Mouse (Mus musculus) testis, adult 2 months (tissue): ENCODE data around the gene Cpt1a. TPM values are rescaled to one million over a fixed set of nuclear protein-coding genes. Genes with fewer than 3 reads are reported as not detected.

Source experiments
- H3K27ac ChIP-seq: fragments of 200-500 bp; 2 replicates; pipeline ENCODE4 v1.5.1; 2012; ENCODE audit warnings: low read depth, low read length; ENCODE audit not compliant: control insufficient read depth, insufficient read depth
- H3K27me3 ChIP-seq: fragments of 200-500 bp; 2 replicates; pipeline ENCODE4 v1.6.1; 2012; ENCODE audit warnings: mild to moderate bottlenecking, low read length, moderate library complexity; ENCODE audit not compliant: control insufficient read depth, insufficient read depth
- H3K36me3 ChIP-seq: fragments of 200-500 bp; 2 replicates; pipeline ENCODE4 v1.6.1; 2012; ENCODE audit warnings: mild to moderate bottlenecking, low read length; ENCODE audit not compliant: control insufficient read depth, insufficient read depth
- H3K4me1 ChIP-seq: fragments of 200-500 bp; 2 replicates; pipeline ENCODE4 v1.6.1; 2012; ENCODE audit warnings: low read length; ENCODE audit not compliant: control insufficient read depth, insufficient read depth
- H3K4me3 ChIP-seq: fragments of 200-500 bp; 2 replicates; pipeline ENCODE4 v1.5.1; 2012; ENCODE audit warnings: low read depth, mild to moderate bottlenecking, low read length, moderate library complexity, mixed read lengths; ENCODE audit not compliant: control insufficient read depth
- CTCF ChIP-seq: fragments of 200-500 bp; IDR thresholded peaks from 2 replicates; pipeline ENCODE4 v1.5.1; 2012; ENCODE audit warnings: low read depth, mild to moderate bottlenecking, inconsistent platforms, low read length, moderate library complexity; ENCODE audit not compliant: control insufficient read depth, insufficient read depth, insufficient replicate concordance
- POLR2A ChIP-seq: fragments of 200-500 bp; IDR thresholded peaks from 2 replicates; pipeline ENCODE4 v1.6.1; 2012; ENCODE audit warnings: low read depth, mild to moderate bottlenecking, inconsistent platforms, low read length, moderate library complexity; ENCODE audit not compliant: control insufficient read depth
- polyA plus RNA-seq: library from polyadenylated mRNA; depleted of rRNA; stranded (reverse); fragments of >200 nt; gene quantifications from 2 replicates; pipeline ENCODE4 v1.2.3, GENCODE M21; 2012

Cpt1a gene
- polyA plus RNA-seq, 1 experiment = 18.9 TPM

GRCm38 (mm10) chr19:3292993-3293392 lies 29.1 kb upstream of the Cpt1a start:
- Histone ChIP-seq H3K4me3 (no peak overlapping the region), H3K27me3 (no peaks in the 10 kb centered on the region), H3K36me3 (peaks cover 4% of the 10 kb centered on the region)

GRCm38 (mm10) chr19:3295245-3295644 lies 26.9 kb upstream of the Cpt1a start:
- Histone ChIP-seq H3K36me3 (no peaks in the 10 kb centered on the region), H3K27me3 (no peaks in the 10 kb centered on the region), H3K4me3 (no peak overlapping the region), H3K4me1 (no peaks in the 10 kb centered on the region), H3K27ac (no peak overlapping the region)
- TF ChIP-seq CTCF = no peak
- TF ChIP-seq POLR2A = no peak

More at GRCm38 (mm10) chr19:3292993-3293392, 29.1 kb upstream of the Cpt1a start:
- no peaks in the 10 kb centered on the region for H3K4me1 ChIP-seq
- H3K27ac ChIP-seq = no peak overlapping the region
- TF ChIP-seq CTCF (no peak), POLR2A (no peak)

- no peaks in the 10 kb centered on the region for H3K27me3 ChIP-seq
- no peak for TF ChIP-seq CTCF
- H3K27ac ChIP-seq = no peak overlapping the region
- H3K36me3 ChIP-seq = no peaks in the 10 kb centered on the region
- no peak overlapping the region for H3K4me3 ChIP-seq
- H3K4me1 ChIP-seq = no peaks in the 10 kb centered on the region
Observed at GRCm38 (mm10) chr19:3297034-3297433, 25.1 kb upstream of the Cpt1a start.

GRCm38 (mm10) chr19:3297775-3298174 lies 24.4 kb upstream of the Cpt1a start:
- Histone ChIP-seq H3K36me3 (no peaks in the 10 kb centered on the region), H3K4me3 (no peak overlapping the region), H3K4me1 (no peaks in the 10 kb centered on the region), H3K27ac (no peak overlapping the region), H3K27me3 (no peaks in the 10 kb centered on the region)
- TF ChIP-seq POLR2A (no peak), CTCF (no peak)

GRCm38 (mm10) chr19:3304017-3304416 lies 18.1 kb upstream of the Cpt1a start:
- peaks cover 3% of the 10 kb centered on the region for H3K4me1 ChIP-seq
- no peak overlapping the region for H3K4me3 ChIP-seq
- H3K27ac ChIP-seq = no peak overlapping the region
- H3K27me3 ChIP-seq = no peaks in the 10 kb centered on the region
- TF ChIP-seq CTCF = no peak
- TF ChIP-seq POLR2A = no peak
- H3K36me3 ChIP-seq = no peaks in the 10 kb centered on the region

- Histone ChIP-seq H3K4me3 (no peak overlapping the region), H3K4me1 (peaks cover 3% of the 10 kb centered on the region), H3K27ac (no peak overlapping the region), H3K36me3 (no peaks in the 10 kb centered on the region), H3K27me3 (no peaks in the 10 kb centered on the region)
- TF ChIP-seq CTCF (no peak), POLR2A (no peak)
Observed at GRCm38 (mm10) chr19:3307175-3307949, 14.8 kb upstream of the Cpt1a start.

GRCm38 (mm10) chr19:3319341-3319740 lies 2.8 kb upstream of the Cpt1a start:
- Histone ChIP-seq H3K4me3 (no peak overlapping the region), H3K27ac (no peak overlapping the region), H3K27me3 (no peaks in the 10 kb centered on the region), H3K36me3 (no peaks in the 10 kb centered on the region), H3K4me1 (peaks cover 20% of the 10 kb centered on the region)
- no peak for TF ChIP-seq CTCF
- TF ChIP-seq POLR2A = no peak
